Mouse (Mus musculus): Measurements from ENCODE around the gene Hist1h2bk. TPM values are rescaled to one million over a fixed set of nuclear protein-coding genes. Genes with fewer than 3 reads are reported as not detected.
A peak's percentile ranks its signal among the peaks of the same experiment; 100 is the strongest.

The Hist1h2bk gene
- total RNA-seq, 2 experiments from 2014 or later, result 80.3 to 90.2 TPM

DNA sequence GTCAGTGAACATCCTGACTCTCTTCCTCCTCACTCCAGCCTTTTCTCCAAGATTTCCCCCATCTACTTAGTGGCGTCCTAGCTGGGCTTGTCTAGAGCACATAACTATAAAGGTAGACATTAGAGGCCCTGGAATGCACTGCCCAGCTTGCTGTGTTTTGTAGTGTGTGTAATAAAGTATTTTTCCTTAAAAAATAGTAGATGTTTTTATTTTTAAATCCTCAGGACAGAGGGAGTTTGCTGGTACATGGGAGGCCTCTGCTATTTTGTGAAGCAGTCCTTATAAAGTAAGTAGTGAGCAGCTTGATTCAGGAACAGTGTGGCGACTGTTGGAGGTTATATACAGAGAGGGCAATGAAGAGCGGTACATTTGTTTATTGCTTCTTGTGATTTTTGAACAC is 27.0 kb upstream of the Hist1h2bk start:
- intact Hi-C loops (cut with DNase I; ENCODE audit: low total_unique reads), result no loop called here
- no peak for DNase-seq

DNA sequence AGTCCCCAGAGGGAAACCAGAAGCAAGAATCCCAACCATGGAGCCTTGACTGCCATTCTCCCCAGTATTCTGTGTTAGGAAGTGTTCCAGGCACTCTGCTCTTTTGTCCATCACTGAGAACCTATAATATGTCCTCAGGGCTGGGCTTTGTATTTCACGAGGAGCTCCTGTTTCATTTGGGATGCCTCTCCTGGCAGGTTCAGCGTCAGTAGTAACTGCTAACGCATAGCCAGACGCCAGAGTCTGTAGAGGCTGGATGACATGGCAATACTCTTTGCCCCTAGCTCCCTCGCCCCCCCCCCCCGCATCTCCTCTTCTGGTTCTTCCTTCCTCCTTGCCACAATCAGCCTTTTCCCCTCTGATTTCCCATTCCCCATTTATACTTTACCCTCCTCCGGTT is 26.0 kb upstream of the Hist1h2bk start, which contains the start of gene Prss16:
Gene Prss16 (minus strand): TSS at position 101 of the 400 bp plus-strand sequence.
- DNase-seq, result no peak

DNA sequence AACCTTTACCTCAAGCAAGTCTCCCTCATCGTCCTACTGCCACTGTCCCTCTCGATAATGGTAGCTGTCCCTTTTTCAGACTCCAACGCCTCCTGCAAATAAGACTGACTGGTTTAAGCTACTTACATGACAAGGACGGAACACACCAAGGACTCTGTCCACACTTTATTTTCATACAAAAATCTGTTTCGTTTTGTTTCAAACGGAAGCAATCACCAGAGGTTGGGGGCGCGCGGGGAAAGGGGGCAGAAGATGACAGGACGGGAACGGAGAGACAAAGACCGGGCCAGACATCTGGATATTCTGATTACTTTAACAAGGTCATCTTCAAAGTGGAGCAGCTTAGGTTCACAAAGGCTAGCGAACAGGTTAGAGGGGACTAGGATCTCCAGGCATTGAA is 22.0 kb upstream of the Hist1h2bk start:
- DNase-seq, result no peak
- intact Hi-C loops (cut with DNase I; ENCODE audit: low total_unique reads), result loop anchor here (10.0 kb wide), 1 partner anchor 159 kb away; no protein-coding TSS in a partner anchor

More for the DNA sequence above, 26.0 kb upstream of the Hist1h2bk start, which contains the start of gene Prss16:
- intact Hi-C loops (cut with DNase I; ENCODE audit: low total_unique reads), result loop anchor here (10.0 kb wide), 1 partner anchor 155 kb away; no protein-coding TSS in a partner anchor

DNA sequence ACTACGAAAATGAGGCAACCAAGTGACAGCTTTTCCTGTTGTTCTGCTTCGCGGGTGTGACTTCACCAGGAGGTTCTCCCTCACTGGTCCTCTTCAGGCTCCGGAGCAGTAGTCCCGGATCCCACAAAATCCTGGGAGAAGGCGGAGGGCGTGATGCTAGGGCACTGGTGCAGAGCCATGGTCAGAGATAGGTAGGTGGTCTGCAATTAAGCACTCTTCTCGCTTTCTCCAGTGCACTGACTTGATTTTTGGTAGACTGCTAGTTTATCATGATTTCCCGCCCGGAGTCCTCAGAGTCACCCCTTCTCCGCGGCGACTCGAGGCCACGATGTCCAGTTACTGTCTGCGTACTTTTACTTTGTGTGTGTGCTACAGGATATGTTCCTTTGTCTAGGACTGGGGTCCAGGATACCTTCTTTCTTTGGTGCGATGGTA is 21.2 kb upstream of the Hist1h2bk start:
- DNase-seq, result no peak
- intact Hi-C loops (cut with DNase I; ENCODE audit: low total_unique reads), result loop anchor here (10.0 kb wide), 1 partner anchor 160 kb away; no protein-coding TSS in a partner anchor

DNA sequence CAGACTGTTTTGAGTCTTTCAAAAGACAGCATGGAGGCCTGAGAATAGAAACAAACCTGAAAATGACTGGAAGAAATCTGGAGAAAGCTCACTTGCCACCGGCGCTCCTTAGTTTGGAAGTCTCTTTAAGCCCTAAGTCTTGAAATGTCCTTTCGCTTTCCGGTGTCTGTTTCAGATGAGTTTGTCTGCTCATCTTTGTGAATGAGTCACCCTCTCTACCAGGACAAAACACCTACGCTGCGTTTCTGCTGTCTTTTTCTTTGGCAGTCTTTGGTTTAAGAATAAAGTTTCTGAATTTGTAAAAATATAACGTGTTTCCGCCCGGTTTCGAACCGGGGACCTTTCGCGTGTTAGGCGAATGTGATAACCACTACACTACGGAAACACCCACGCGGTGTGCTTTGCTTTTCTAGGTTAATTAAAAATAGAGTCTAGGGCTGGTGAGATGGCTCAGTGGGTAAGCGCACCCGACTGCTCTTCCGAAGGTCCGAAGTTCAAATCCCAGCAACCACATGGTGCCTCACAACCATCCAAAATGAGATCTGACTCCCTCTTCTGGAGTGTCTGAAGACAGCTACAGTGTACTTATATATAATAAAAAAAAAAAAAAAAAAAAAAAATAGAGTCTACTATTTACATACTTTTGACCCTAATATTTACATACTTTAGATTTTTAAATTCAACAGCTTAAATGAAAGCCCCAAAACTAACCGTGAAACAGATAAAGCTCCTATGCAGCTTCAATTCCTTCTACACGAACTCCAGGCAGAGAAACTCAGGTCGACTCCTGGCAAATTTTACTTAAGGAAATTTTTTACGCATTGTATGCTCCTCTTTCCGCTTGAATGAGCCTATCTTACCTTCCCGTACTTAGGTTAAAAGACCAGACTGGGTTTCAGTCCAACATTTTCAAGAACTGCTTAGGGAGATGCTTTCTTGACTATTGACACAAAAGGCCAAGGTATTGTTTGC is 19.9 kb upstream of the Hist1h2bk start:
- intact Hi-C loops (cut with DNase I; ENCODE audit: low total_unique reads), result loop anchor here (5.0 to 10.0 kb wide), 2 partner anchors 33 to 161 kb away; partner anchors contain the start of gene Pom121l2

DNA sequence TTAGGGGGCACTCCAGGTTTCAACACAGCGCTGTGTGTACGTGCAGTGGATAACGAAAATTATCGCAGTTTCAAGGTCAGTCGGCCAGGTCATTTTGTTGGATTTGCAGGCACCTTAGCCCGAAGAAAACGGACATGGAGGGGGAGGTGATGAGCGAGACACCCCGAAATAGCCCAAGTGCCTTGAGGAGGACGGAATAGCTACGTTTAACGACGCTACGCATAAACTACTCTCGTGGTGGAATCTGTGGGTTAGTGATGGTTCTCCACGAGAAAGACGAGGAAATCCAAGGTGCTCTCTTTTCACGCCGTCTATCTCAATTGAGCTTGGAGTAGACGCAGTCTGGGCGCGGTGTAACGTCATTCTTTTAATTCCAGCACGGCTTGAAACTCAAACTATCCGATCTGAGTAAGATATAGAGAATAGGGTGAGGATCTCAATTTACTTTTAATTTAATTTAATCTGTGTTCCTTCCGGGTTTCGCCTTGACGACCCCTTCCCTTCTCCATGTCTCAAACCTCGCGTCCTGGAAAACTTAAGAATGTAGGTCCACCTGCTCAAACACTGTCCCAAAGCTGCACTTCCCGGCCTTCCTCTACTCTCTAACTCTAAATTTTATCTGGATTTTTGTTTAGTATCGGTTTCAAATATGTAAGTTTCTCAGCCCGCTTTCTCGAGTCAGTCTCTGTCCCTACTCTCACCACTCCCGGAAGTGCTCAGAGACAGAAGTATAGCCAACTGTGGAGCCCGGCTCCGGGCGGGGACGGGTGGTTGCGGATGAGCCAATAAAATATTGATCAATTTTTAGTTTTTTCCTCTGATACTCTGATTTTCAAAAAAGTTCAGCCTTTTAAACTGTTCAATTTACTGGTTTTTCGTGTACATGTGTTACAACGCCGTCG is 15.5 kb upstream of the Hist1h2bk start:
- intact Hi-C loops (cut with DNase I; ENCODE audit: low total_unique reads), result loop anchor here (5.0 to 10.0 kb wide), 4 partner anchors 38 to 1505 kb away; partner anchors contain the start of gene Pom121l2
- no peak for DNase-seq

More for the DNA sequence above, 19.9 kb upstream of the Hist1h2bk start:
- DNase-seq, result peak; percentile 49

DNA sequence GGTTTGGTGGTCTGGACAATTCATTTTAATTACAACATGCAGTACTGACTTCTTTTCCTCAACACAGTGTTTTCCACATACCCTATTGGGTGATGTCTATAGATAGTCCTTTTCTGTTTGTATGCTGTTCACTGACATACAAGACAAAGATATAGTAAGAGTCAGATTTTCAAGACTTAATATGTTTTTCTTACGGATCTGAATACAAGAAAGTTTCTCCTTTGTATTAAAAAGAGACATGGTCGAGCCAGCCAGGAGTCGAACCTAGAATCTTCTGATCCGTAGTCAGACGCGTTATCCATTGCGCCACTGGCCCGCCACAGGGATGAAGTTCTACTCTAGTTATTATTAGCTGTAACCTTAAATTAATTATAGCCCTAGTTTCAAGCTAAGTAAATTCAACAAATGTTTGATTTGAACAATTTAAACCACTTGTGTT is 14.8 kb upstream of the Hist1h2bk start:
- intact Hi-C loops (cut with DNase I; ENCODE audit: low total_unique reads), result loop anchor here (10.0 kb wide), 2 partner anchors 1414 to 1504 kb away; no protein-coding TSS in a partner anchor
- peak; percentile 49 for DNase-seq

DNA sequence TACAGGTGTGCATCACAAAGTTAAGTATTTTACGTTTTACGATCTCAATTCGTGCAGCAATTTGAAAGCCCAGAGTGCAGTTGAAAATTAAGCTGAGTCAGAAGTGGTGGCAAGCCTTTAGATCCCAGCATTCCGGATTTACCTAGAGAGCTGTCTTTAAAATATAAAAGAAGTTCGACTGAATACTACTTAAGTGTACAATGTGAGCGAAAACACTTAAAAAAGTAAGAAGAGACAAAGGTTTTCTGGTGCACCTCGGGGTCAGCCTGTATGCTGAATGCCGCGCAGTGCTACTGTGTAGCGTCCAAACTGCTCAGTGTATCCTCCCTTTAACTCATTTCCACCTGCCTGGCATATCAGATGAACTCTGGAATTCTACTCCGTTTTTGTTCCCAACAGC is 14.1 kb upstream of the Hist1h2bk start:
- intact Hi-C loops (cut with DNase I; ENCODE audit: low total_unique reads), result loop anchor here (10.0 kb wide), 2 partner anchors 1413 to 1503 kb away; no protein-coding TSS in a partner anchor
- DNase-seq, result no peak

DNA sequence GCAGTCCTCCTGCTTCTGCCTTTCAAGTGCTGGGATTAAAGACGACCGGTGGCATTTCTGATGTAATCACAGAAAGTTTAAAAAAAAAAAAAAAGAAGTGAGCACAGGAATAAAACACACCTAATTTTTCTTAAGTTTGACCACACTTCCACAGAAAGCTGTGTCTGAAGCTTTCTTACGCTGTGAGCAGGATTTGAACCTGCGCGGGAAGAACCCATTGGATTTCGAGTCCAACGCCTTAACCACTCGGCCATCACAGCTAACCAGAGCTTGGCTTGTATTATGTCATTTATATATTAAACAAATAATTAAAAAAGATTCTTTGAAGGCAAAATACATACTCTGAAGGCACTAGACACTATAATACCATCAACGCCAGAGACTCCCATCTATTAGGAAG is 13.4 kb upstream of the Hist1h2bk start:
- intact Hi-C loops (cut with DNase I; ENCODE audit: low total_unique reads), result loop anchor here (10.0 kb wide), 2 partner anchors 1413 to 1503 kb away; no protein-coding TSS in a partner anchor
- DNase-seq, result peak; percentile 68

DNA sequence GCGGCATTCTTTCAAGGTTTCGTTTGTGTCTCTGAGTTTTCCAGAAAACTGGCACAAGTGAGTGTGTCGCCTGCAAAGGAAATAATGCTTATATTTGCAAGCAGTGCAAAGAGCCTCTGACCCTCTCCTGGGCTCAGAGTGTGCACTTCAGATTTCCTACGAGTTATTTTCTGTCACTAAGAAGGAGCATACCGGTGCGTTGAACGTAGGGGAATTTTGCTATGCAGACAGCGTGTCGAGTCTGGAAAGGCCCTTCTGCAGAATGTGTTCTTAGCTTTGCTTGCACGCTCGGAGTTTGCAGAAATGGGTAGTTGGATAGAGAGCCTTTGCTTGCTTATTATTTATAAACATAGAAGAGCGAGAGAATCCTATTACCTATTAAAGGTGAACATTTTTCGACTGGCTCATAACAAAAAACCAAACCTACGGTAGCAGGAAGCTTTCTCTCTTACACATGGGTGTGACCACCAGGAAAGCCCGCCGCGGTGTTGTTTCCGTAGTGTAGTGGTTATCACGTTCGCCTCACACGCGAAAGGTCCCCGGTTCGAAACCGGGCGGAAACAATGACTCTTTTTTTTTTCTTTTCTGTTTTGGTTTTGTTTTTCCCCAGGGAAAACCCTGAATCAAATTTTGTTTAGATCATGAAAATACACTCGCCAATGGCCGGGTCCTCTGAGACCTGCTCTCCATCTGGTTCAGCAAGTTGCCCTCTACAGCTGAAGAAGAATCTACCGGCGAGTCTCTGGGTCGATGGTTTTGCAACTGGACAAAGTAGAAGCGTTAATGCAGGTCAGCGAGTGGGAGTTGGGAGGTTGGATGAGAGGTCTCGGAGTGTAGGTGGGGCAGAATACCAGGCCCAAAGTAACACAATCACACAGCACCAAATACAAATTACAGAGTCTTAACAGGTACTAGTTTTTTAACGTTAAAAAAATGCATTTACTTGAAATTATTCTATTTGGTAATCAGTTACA is 9.3 kb upstream of the Hist1h2bk start:
- peak; percentile 76 for DNase-seq
- intact Hi-C loops (cut with DNase I; ENCODE audit: low total_unique reads), result loop anchor here (10.0 kb wide), 2 partner anchors 1408 to 1498 kb away; no protein-coding TSS in a partner anchor

DNA sequence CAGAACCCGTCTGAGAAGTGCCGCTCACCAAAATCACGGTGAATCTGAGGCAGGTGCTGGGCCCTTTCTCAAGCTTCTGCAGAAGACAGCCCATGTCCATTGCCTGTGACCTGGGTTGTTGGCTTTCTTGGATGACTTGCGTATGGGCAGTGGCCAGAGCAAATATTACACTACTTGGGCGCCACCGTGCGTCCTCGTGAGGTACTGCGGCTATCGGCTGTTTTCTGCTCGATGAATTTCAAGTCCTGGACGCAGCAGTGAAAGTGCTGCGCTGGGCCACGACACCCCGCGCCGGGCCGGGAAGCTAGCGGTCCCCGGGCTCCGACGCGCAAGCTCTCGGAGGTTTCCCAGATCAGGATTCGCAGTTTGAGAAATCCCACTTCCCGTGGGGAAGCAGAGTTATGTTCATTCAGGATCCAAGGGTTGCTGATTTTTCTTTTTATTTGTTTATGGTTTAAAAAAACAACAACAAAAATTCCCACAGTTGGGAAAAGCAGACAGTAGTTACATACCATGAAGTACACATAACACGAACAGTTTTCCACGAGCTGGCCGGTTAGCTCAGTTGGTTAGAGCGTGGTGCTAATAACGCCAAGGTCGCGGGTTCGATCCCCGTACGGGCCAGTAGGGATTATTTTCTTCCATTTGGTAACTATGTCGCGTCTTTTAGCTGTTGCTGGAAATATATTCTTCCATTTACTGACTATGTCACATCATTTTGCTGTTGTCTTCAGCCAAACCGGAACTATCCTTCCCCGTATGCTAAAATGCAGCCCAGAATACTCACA is 6.8 kb upstream of the Hist1h2bk start:
- DNase-seq, result peak; percentile 91
- intact Hi-C loops (cut with DNase I; ENCODE audit: low total_unique reads), result loop anchor here (10.0 kb wide), 2 partner anchors 1406 to 1496 kb away; no protein-coding TSS in a partner anchor

DNA sequence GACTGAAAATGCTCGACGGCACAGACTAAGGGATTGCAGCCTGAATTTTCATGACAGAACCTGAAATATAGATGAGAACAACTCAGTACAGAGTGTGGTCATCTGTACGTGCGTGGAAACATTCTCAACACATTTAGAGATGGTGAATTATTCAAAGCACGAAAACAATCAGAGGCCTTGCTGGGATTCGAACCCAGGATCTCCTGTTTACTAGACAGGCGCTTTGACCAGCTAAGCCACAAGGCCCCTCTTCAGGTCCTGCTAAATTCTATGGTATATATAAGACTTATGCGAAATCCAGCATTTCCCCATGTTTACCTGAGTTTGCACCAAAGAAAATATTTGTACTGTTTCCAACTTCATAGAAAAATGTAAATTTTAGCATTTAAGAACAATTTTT is 5.7 kb upstream of the Hist1h2bk start:
- intact Hi-C loops (cut with DNase I; ENCODE audit: low total_unique reads), result loop anchor here (10.0 kb wide), 3 partner anchors 205 to 1495 kb away; no protein-coding TSS in a partner anchor
- no peak for DNase-seq

DNA sequence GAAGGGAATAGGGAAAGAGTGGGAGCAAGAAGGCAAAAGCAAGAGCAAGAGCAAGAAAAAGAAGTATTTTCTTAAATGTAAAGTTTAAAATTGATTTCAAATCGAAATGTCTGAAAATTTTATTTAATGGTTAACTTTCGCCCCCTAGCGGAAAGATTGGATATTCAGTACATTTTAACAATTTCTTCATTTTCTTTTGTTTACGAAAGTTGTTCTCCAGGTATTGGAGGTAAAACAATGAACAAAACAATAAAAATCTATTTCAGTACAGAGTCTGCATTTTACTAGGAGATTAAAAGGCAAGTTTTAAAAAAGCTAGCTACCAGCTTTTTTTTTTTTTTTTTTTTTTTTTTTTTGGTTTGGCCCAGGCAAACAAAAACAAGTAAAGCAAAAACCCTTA is 5.2 kb upstream of the Hist1h2bk start:
- intact Hi-C loops (cut with DNase I; ENCODE audit: low total_unique reads), result loop anchor here (10.0 kb wide), 1 partner anchor 206 kb away; no protein-coding TSS in a partner anchor
- DNase-seq, result no peak

DNA sequence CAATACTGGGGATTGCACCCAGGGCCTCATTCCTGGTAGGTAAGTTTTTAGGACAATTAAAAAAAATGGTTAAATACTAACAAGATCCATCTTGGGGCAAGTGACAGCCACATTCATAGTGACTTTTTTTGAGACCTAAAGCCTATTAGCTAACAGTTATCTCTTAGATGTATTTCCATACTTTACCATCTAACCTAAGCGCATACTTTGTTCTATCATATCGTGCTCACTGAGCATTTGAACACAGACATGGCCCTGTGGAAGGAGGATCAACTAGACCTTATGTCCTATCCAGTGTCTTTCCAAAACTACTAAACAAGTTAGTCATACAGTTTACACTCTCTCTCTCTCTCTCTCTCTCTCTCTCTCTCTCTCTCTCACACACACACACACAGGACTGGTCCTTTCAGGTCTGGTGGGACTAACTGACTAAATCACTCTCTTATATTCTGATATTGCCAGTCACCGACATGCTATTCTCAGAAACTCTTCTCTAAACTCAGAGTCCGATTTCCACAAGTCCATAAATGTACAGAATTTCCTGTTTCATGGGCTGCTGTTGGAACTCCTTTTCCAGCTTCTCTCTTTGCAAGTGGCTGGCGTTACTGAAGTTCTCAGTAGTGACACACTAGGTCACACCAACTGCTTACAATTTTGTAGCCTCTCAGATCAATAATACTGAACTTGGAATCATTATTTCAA is 1.8 kb upstream of the Hist1h2bk start:
- intact Hi-C loops (cut with DNase I; ENCODE audit: low total_unique reads), result loop anchor here (10.0 kb wide), 1 partner anchor 209 kb away; no protein-coding TSS in a partner anchor
- DNase-seq, result no peak

DNA sequence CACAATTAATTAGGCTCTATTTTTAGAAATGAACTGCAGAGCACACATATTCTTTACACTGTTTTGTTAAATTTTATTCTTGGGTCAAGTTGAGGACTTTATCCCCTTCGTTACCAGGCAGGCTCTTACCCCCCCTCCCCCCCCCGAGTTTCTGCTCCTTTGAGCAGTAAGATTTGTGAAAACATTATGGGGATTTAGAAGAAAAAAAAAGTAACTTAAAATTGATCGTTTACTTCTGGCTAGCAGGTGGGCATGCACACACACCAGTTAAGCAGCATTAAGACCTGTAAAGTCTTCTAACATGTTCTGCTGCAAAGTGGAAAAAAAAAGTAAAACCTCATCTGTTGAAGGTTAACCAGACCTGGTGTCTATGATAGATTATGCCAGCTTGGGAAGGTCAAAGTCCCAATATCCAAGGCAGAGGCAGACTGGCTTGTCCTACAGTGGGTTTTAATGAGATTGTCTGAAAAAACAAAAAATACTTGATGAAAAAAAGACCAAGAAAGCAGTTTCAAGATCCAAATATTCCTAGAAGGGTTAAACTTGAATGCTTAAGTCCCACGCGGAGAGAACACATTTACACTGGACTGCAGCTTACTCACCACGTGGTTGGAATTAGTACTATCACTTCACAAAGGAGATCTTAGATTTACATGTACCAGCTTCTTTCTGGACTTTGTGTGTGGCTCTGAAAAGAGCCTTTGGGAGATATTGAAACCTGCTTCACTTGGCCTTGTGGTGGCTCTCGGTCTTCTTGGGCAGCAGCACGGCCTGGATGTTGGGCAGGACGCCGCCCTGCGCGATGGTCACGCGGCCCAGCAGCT is 1.0 kb upstream of the Hist1h2bk start:
- intact Hi-C loops (cut with DNase I; ENCODE audit: low total_unique reads), result loop anchor here (10.0 kb wide), 1 partner anchor 210 kb away; no protein-coding TSS in a partner anchor

More for the DNA sequence above, 1.0 kb upstream of the Hist1h2bk start:
- DNase-seq, result no peak
